Mouse (Mus musculus): ENCODE data around the gene Ifngr2.

Gene Ifngr2

GRCm38 (mm10) chr16:91564580-91565291 lies 17.9 kb downstream of the Ifngr2 start:
- peak; percentile 85 for DNase-seq (ENCODE audit: low read depth, low spot score)

GRCm38 (mm10) chr16:91565292-91565951 lies 18.6 kb downstream of the Ifngr2 start:
- DNase-seq (ENCODE audit: low read depth, low spot score) = peak; percentile 58

DNA sequence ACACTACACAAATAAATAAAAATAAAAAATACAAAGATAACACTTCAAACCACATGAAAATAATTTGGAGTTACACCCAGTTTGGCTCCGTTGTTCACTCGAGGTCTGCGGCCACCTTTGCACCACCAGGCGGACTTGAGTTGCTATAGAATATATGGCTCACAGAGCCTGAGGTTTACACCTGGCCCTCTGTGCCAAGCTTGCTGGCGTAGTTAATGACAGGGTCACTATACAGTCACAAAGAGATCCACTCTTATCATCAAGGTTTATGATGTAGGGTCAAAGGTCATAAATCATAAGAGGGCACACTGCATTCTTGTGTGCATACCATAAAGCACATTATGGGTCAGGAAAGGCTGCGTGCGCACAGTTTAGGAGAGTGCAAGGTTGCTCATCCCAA lies 19.1 kb downstream of the Ifngr2 start:
- no peak for DNase-seq (ENCODE audit: low read depth, low spot score)

GRCm38 (mm10) chr16:91568960-91569359 lies 22.1 kb downstream of the Ifngr2 start:
- no peak for DNase-seq (ENCODE audit: low read depth, low spot score)

DNA sequence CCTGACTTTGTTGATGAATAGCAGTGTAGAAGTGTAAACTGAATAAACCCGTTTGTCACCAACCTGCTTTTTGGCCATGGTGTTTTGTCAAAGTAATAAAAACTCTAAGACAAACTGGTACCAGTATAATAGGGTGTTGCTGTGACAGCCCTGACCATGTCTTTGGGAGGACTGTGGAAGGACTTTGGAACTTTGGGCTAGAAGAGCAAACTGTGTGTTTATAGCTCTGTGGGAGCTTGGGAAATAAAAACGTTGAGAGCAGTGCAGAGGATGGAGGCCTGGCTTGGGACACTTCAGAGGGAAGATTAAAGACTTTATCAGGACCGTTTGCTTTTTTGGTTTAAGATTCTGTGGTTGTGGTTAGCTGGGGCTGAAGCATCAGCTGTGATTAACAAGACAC lies 24.2 kb downstream of the Ifngr2 start:
- DNase-seq (ENCODE audit: low read depth, low spot score) = no peak

- DNase-seq (ENCODE audit: low read depth, low spot score) = no peak
These were observed 28.3 kb downstream of the Ifngr2 start for GRCm38 (mm10) chr16:91575151-91575550.

- DNase-seq (ENCODE audit: low read depth, low spot score) = no peak
These were observed 32.3 kb downstream of the Ifngr2 start for GRCm38 (mm10) chr16:91578980-91579720.

- DNase-seq (ENCODE audit: low read depth, low spot score) = peak; percentile 63
These were observed 35.4 kb downstream of the Ifngr2 start for GRCm38 (mm10) chr16:91582307-91582706.

DNA sequence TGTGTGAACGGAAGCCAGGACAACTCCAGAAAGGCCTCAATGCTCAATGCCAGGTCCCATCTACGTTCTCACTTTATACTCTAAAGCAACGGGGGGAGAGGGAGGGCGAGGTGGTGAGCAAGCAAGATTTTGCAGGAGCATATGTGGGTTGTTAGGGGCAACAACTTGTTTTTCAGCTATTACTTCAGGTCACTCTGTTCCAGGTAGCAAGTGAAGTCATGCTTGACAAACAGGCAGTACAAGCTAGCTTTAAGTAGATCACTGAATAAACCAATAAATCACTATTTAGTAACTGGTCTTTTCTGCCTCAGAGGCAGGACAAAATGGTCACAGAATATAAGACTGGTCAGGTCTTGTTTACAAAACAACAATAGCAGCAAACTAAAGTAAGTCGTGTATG lies 38.7 kb downstream of the Ifngr2 start:
- no peak for DNase-seq (ENCODE audit: low read depth, low spot score)

GRCm38 (mm10) chr16:91586244-91586643 lies 39.4 kb downstream of the Ifngr2 start:
- DNase-seq (ENCODE audit: low read depth, low spot score) = no peak

- DNase-seq (ENCODE audit: low read depth, low spot score) = peak; percentile 65
These were observed 41.0 kb downstream of the Ifngr2 start for GRCm38 (mm10) chr16:91587730-91588453.

DNA sequence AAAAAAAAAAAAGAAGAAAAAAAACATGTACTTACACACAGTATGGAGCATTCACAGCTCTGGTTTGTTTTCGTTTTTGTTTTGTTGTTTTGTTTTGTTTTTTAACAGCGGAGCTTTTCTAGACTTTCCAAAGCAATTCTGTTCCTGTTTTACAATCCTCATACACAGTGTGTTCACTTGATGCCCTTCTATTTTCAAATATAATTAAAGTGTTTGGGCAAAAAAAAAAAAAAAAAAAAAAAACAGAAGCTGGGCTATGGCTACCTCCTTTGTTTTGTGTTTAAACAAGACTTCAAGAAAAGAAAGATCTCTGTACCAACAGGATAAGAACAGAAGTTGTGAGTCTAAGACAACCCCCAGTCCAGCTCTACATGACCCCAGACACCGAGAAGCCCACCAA lies 41.8 kb downstream of the Ifngr2 start:
- DNase-seq (ENCODE audit: low read depth, low spot score) = no peak

GRCm38 (mm10) chr16:91592162-91592561 lies 45.3 kb downstream of the Ifngr2 start:
- no peak for DNase-seq (ENCODE audit: low read depth, low spot score)

DNA sequence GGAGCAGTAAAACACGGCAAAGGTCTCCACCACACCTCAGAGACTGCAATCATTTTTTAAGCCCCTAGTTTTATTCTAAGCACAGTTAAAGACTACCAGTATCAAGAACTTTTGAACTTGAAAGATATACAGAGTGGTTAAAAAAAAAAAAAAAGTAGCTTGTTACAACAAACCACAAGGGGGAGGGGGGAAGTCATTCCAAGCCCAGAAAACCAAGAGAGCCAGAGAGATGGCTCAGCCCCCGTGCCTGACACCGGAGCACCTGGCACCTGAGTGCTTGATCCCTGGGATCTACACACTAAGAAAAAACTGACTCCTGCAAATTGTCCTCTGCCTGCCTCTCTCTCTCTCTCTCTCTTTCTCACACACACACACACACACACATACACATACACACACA lies 46.4 kb downstream of the Ifngr2 start:
- DNase-seq (ENCODE audit: low read depth, low spot score) = no peak

- DNase-seq (ENCODE audit: low read depth, low spot score) = no peak
These were observed 48.2 kb downstream of the Ifngr2 start for GRCm38 (mm10) chr16:91595076-91595475.

DNA sequence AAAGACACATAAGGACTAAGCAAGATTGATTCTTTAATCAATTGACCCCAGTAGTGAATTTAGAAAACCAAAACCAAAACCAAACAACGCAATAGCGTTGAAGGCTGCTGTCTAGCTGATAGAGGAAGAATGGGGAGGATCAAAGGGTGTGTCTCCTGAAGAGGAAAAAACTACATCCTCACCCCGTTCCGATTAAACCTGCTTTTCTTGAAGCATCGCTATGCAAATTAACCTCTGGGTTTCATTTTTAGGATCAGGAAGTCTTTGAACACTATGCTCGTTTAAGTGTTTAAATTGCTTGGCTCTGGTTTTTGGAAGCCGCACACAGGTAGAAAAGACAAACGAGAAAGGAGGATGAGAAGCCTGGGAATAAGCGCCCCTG lies 49.5 kb downstream of the Ifngr2 start:
- DNase-seq (ENCODE audit: low read depth, low spot score) = no peak

DNA sequence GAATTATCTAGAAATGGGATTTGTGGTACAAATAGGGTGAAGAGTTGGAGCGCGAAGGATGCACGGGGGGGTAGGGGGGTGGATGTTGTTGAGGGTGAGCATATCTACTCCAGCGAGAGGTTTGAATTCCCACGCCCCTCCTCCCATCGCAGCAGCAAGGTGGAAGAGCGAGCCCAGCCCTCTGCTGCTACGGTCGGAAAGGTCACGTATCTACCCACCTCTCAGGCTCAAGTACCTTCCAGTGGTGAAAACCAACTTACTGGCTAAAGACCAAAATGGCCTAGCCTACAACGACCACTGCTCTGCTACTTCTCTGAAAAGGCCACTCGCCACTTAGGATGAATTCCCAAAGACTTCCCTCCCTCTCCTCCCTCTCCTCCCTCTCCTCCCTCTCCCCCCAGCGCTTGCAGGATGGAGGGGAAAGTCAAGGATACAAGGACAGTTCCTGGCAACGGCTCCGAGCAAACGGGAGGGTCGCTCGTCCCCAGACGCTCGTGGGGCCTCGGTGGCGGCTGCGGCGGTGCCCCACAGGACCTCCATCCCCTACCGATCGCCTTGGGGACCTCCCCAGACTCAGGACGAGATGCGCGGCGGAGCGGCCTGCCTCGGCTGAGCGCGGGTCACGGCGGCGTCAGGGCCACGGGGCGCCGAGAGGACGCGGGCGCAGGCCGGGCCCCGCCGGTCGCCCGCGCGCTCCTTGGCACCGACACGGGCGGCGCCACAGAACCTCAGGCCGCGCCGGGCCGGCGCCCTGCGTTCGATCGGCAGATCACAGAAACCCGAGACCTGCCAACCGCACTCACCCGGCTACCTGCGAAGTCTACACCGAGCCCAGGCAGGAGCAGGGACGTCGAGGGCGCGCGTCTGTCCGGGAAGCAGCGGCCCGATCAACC lies 50.2 kb downstream of the Ifngr2 start:
- DNase-seq (ENCODE audit: low read depth, low spot score) = peak; percentile 60

DNA sequence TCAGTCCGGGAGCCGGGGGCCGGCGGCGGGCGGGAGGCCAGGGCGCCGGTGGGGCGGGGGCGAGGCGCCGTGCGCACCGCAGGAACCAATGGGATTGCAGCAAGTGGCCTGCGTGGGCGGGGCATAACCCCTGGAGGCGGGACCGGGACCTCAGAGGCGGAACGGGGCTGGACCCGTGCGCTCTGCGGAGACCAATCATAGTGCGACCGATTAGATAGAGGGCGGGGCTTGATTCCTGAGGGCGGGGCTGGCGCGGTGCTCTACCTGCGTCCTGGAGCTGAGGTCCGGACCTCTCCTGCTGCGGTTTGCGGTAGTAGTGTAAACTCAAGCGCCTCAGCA lies 50.8 kb downstream of the Ifngr2 start, which contains the start of gene Tmem50b:
TSS of gene Tmem50b (minus strand) at position 129 of the 339 bp plus-strand sequence.
- peak; percentile 96 for DNase-seq (ENCODE audit: low read depth, low spot score)

GRCm38 (mm10) chr16:91599242-91599641 lies 52.4 kb downstream of the Ifngr2 start:
- DNase-seq (ENCODE audit: low read depth, low spot score) = no peak

DNA sequence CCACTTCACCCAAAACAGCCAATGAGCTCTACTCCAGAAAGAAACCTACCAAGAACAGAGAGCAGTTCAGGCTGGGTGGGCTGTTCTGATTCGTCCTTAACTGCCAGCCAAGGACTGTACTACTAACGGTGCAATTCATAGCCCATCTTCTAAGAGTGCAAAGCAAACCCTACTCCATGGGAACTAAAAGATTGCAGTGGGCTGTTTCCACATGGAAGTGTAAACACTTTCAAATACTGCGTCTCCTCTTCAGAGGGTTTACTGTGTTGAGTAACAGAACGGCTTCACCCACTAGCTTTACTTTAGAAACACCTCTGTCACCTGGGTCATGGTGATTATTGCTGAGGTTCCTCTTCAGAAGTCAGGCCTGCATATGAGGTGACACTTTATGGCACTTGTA lies 54.2 kb downstream of the Ifngr2 start:
- no peak for DNase-seq (ENCODE audit: low read depth, low spot score)

GRCm38 (mm10) chr16:91601693-91602092 lies 54.8 kb downstream of the Ifngr2 start:
- DNase-seq (ENCODE audit: low read depth, low spot score) = no peak
